Mouse (Mus musculus) forelimb bud, embryonic 11.5 days (tissue): Measurements from ENCODE around the gene Ufc1.
"Not testable (repeated sequence)": the region's sequence is repeated elsewhere in the genome, so short reads cannot be mapped to it uniquely, and the experiment has no call there.

Source experiments
- DNase-seq: peaks from one replicate; pipeline ENCODE4 v3.0.0-alpha.2; 2012; ENCODE audit warnings: low read depth, low spot score

Gene Ufc1

DNA sequence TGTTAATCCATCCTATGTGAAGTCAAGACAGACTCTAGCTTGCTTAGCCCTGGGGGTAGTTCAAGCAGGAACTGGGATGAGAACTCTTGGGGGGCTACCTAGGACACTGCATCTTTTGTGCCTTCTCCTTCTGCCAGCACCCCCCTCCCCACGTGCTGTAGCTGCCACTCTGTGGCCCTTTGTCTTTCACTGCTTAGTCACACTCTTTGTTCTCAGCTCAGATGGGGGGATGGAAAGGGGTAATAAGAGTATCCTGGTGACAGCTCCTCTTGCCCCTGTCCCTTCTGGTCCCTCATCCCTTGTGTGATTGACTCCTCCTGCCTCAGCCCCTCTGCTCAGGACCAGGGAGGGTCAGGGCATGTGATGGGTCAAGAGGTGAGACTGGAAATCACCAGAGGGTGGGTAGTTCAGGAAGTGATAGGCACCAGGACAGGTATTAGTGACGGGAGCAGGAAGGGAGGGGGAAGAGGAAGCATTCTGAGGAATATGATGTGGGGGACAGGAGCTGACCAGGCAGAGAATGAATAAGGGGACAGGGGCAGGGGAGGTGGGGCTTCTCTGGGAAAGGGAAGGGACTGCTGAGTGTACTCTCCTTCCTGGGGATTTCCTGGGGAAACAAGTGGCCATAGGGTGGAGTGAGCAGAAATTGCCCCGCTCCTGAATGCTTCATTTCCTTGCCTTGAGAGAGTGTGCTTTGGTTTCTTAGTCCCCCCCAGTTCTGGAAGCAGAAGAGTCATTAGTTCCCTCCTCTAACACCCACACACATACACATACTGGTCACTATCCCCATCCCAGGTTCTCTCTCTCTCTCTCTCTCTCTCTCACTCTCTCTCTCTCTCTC, 46.2 kb downstream of the Ufc1 start:
- no peak for DNase-seq

DNA sequence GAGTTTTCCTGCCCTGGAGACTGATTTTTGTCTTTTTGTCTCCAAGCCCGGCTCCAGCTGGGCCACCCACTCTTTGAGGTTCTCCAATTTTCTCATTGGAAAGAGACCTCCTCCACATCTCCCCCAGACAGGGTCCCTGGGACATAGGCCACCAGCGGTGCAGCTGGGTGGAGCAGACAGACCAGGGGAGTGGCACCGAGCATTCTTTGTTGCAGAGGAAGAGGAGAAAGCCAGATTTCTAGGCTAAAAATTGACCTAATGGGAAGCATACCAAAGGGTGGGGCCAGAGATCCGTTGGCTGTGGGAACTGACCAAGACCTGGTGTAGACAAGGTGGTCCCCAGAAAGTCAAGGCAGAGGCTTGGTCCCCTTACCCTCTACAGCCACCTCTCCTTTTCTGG, 46.9 kb downstream of the Ufc1 start:
- no peak for DNase-seq

DNA sequence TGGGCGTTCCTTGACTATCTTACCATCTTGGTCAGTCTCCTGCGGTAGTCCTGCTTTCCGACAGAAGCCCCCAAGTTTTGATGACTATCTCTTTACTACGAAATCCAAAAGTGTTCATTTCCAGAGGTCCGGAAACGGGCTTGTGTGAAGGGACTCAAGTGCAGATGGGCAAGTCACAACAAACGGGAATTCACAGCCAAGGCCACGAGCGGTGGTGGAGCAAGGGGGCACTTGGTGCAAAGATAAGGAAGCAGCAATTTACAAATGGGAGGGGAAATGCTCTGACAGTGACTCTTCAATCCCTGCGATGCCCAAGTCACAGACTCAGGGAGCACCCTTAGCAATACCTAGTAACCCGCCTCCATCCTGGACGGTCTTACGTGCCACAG, 47.4 kb downstream of the Ufc1 start:
- DNase-seq, result no peak

DNA sequence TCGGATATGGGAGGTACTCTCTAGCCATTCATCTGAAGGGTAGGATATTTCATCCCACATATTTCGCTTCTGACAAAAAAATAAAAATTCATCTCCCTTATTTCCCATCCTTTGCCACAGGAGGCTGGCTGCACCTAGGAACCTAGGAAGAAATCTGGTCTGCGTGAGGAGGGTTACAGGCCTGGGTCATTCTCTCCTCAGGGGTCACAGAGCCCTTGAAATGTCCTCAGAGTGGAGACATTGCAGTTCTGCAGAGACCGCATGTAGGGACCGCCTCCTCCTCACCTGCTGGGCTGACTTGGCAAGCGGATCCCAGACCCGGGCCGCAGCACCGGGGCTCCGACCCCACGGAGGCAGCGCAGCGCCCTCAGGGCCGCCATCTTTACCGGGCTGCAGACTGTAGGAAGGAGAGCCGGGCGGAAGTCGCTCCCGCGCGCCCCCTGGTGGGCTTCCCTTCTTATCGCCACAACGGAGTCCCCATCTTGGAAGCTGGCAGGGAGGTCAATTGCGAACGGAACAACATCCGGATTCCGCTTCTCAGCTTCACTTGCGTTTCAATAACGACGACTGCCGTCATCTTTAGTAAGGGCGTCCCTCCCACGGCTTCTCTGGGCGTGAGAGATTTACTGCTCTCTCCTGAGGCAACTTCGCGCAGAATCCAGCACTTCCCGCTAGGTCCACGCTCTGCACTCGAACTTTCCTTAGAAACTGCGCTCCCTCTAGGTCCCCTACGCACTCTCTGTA, 47.9 kb downstream of the Ufc1 start:
- DNase-seq, result peak; percentile 97

DNA sequence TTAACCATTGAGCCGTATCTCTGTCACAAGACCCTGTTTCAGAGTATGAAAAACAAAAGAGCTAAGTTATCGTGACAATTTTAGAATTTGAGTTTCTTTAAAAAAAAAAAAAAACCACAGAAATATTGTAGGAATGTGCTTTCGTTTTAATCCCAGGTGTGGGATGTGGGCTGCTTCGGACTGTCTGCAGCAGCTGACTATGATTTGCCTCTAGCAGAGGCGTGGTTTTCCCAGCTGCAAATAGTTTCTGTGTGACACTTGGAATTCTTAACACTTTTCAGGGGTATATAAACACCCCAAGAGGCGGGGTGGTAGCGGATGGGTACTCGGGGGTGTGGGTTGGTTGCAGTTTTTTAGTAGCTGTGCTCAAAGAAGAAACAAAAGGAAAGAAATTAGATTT, 49.5 kb downstream of the Ufc1 start:
- no peak for DNase-seq

DNA sequence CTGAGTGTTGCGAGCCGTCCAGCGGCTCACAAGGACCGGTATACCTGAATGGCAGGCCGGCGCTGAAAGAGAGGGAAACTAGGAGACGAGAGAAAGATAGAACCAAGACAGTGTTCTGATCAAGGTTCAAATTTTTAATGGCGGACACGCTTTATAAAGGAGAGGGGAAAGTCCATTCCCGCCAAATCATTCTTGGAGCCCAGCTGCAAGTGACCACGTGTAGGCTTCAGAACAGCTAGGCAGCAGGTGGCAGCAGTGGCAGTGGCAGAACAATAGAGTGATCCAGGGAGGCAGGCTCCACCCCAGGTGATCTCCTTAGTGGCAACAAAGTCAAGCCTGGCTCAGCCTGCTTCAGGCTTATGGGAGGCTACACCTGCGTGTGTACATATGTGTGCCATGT, 52.9 kb downstream of the Ufc1 start:
- not testable (repeated sequence) for DNase-seq

DNA sequence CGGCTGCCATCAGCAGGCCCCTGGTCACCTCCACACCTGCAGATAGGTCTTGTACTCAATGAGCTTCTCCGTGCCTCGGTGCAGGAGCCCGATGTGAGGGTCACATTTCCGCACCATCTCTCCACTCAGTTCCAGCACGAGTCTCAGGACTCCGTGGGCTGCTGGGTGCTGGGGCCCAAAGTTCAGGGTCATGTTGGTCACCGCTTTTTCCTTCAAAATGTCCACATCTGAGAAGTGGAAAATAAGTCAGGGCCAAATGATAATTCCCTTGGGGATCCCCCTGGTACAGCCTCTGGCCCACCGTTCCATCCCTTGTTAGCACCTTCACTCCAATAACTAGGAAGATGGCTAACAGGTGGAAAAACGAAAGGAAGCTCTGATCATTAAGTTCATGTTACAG, 53.9 kb downstream of the Ufc1 start:
- no peak for DNase-seq

DNA sequence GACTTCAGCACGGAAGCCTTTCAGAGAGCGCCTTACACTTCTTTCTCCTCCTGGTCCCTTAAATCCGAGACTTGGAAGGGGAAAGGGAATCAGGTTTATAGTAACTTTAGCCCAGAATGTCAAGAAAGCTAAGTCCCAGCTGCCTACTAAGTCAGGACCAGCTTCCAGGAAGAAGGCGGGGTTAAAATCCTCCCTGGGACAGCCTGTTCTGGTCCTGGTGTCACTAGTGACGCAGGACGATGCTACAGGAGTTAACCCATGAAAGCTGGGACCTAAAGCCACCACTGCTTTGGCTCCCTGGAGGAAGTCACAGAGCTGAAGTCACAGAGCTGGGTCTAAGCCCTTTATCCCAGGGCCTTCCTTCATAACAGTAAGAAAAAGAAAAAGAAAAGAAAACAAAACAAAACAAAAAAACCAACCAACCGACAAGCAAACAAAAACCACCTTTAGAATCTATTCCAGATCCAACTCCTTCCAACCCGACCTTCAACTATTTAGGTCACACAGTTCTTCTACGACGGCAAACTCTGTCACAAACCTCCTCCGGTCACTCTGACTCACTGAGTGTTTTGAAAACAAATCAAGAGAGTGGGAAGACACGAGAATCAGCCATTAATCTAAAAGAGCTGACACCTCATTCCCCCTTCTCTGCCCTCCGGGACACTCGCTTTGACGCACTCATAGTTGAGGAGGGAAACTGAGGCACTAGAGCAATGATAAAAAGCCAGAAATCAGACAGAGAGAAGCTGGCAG, 54.7 kb downstream of the Ufc1 start:
- DNase-seq, result no peak
